Comparison of ENCODE assay signal across 8 mouse cellular contexts in the genomic region with DNA sequence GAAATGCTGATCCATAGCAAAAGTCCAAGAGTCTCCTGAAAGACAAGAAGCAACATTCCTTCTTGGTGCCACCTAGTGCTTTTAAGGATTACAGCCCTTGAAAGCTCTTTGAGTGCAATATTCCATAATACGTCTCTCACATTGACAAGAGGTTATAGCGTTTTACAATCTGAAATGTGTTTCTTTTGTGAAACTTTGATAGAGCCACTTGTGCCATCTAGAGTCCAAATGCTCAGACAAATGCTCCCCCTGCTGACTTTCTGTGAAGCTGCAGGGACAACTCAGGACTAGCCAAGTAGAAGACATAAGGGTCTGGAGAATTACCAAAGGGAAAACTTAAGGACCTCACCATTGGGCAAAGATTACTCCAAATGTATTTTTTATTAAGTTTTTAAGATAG.
DNase-seq lines count a peak whose midpoint lies in the region; ATAC-seq lines count a peak whose summit lies in the region.

No protein-coding gene starts in this region.

- no peaks in the 10 kb centered on the region for H3K27me3 ChIP-seq in forebrain, embryonic 15.5 days
- H3K27me3 ChIP-seq in forebrain, embryonic 13.5 days = no peaks in the 10 kb centered on the region

- no peaks in the 10 kb centered on the region for H3K36me3 ChIP-seq in forebrain, embryonic 15.5 days
- H3K36me3 ChIP-seq in forebrain, embryonic 13.5 days (ENCODE audit: poor library complexity, severe bottlenecking) = no peaks in the 10 kb centered on the region

- WGBS in forebrain, embryonic 15.5 days = 29% methylated on average over 2 of the region's 2 CpGs
- 29% methylated on average over 2 of the region's 2 CpGs for WGBS in forebrain, embryonic 13.5 days

- H3K27ac ChIP-seq in forebrain, embryonic 15.5 days (replicated peaks) = no peak overlapping the region
- no peak overlapping the region for H3K27ac ChIP-seq in forebrain, embryonic 13.5 days

- no peak overlapping the region for H3K4me2 ChIP-seq in forebrain, embryonic 15.5 days (replicated peaks)
- no peak overlapping the region for H3K4me2 ChIP-seq in forebrain, embryonic 13.5 days

- ATAC-seq in forebrain, embryonic 15.5 days (replicated peaks) = peak; percentile 61
- no peak; the same call in 1 of the 2 replicates for ATAC-seq in forebrain, embryonic 13.5 days
- ATAC-seq in common myeloid progenitor, adult 5-6 weeks (replicated peaks; ENCODE audit: low read depth, poor library complexity, severe bottlenecking) = peak; percentile 71

- H3K9me3 ChIP-seq in forebrain, embryonic 15.5 days = no peaks in the 10 kb centered on the region
- H3K9me3 ChIP-seq in forebrain, embryonic 13.5 days (replicated peaks) = no peaks in the 10 kb centered on the region

- no peak overlapping the region for H3K4me3 ChIP-seq in forebrain, embryonic 15.5 days
- no peak overlapping the region for H3K4me3 ChIP-seq in forebrain, embryonic 13.5 days

- DNase-seq in ovary, postnatal 36 days (ENCODE audit: low spot score) = peak; percentile 5
- DNase-seq in ovary, adult 18-20 months (ENCODE audit: low spot score) = no peak
- DNase-seq in kidney, postnatal 4 days = peak; percentile 39 to 50
- peak; percentile 61 for DNase-seq in retina, embryonic 14.5 days (ENCODE audit: low spot score)
- no peak for DNase-seq in natural killer cell, adult 2 months (ENCODE audit: low spot score in 2 of 2)

- no peak overlapping the region for H3K9ac ChIP-seq in forebrain, embryonic 15.5 days (replicated peaks)
- no peak overlapping the region for H3K9ac ChIP-seq in forebrain, embryonic 13.5 days

- no peaks in the 10 kb centered on the region for H3K4me1 ChIP-seq in forebrain, embryonic 15.5 days
- H3K4me1 ChIP-seq in forebrain, embryonic 13.5 days = no peaks in the 10 kb centered on the region

Comparison
In these comparisons a context has a peak if more than half of its experiments do, and no peak if none do; other contexts are left out.
1. DNase-seq: peak in ovary, postnatal 36 days (single experiment), kidney, postnatal 4 days (2 of 2) and retina, embryonic 14.5 days (single experiment); none in ovary, adult 18-20 months (single experiment) and natural killer cell, adult 2 months (0 of 2).